Mouse (Mus musculus) lung, adult 2 months (tissue): ENCODE measurements around the gene 1600014C23Rik.

Source experiments
- CTCF ChIP-seq: fragments of 200-500 bp; IDR thresholded peaks from 2 replicates; pipeline ENCODE4 v1.5.1; 2011; ENCODE audit warnings: mild to moderate bottlenecking, low read length, control low read depth; ENCODE audit not compliant: insufficient read depth
- POLR2A ChIP-seq: fragments of 200-500 bp; IDR thresholded peaks from 2 replicates; pipeline ENCODE4 v1.6.1; 2011; ENCODE audit warnings: low read depth, mild to moderate bottlenecking, control low read depth, low read length, borderline replicate concordance; ENCODE audit errors: extremely low read depth

- TF ChIP-seq CTCF (no peak), POLR2A (no peak)
Measured at GRCm38 (mm10) chr17:45756831-45757230, 23.2 kb upstream of the 1600014C23Rik start.
